Mouse (Mus musculus) embryonic facial prominence, embryonic 11.5 days (tissue): ENCODE results near the gene Cux2. TPM values are rescaled to one million over a fixed set of nuclear protein-coding genes. Genes with fewer than 3 reads are reported as not detected.

Source experiments
- ATAC-seq: fragments of 200-750 bp; cut with Nextera tagmentation; replicated peaks from 2 replicates; pipeline ENCODE4 v1.8.0; 2017; ENCODE audit warnings: low read depth; ENCODE audit not compliant: insufficient number of reproducible peaks, low FRiP score, low TSS enrichment
- DNase-seq: peaks from one replicate; pipeline ENCODE4 v3.0.0-alpha.2; 2015; ENCODE audit warnings: low spot score
- H3K27ac ChIP-seq: fragments of 300-500 bp; sonication (generic); replicated peaks from 2 replicates; pipeline ENCODE4 v1.5.1; 2014; ENCODE audit warnings: mild to moderate bottlenecking, low read depth, low read length, control low read depth
- H3K27me3 ChIP-seq: fragments of 300-500 bp; sonication (generic); 2 replicates; pipeline ENCODE4 v1.6.1; 2014; ENCODE audit warnings: mild to moderate bottlenecking, low read length, moderate library complexity, mixed read lengths; ENCODE audit not compliant: control insufficient read depth, insufficient read depth
- H3K36me3 ChIP-seq: fragments of 300-500 bp; sonication (generic); replicated peaks from 2 replicates; pipeline ENCODE4 v1.6.1; 2014; ENCODE audit warnings: low read depth, mild to moderate bottlenecking, low read length, moderate library complexity, mixed read lengths; ENCODE audit not compliant: control insufficient read depth, insufficient read depth
- H3K4me1 ChIP-seq: fragments of 300-500 bp; sonication (generic); 2 replicates; pipeline ENCODE4 v1.6.1; 2014; ENCODE audit warnings: low read length, mixed read lengths; ENCODE audit not compliant: control insufficient read depth, insufficient read depth
- H3K4me2 ChIP-seq: fragments of 300-500 bp; sonication (generic); 2 replicates; pipeline ENCODE4 v1.6.1; 2014; ENCODE audit warnings: low read depth, mild to moderate bottlenecking, control low read depth, low read length, moderate library complexity
- H3K4me3 ChIP-seq: fragments of 300-500 bp; sonication (generic); 2 replicates; pipeline ENCODE4 v1.5.1; 2014; ENCODE audit warnings: low read depth, low read length, control low read depth
- H3K9ac ChIP-seq: fragments of 300-500 bp; sonication (generic); replicated peaks from 2 replicates; pipeline ENCODE4 v1.6.1; 2014; ENCODE audit warnings: mild to moderate bottlenecking, control low read depth, low read length
- H3K9me3 ChIP-seq: fragments of 300-500 bp; sonication (generic); replicated peaks from 2 replicates; pipeline ENCODE4 v1.6.1; 2016; ENCODE audit warnings: mild to moderate bottlenecking, low read length, inconsistent platforms, mixed read lengths; ENCODE audit not compliant: control insufficient read depth
- WGBS: fragments of 180-500 bp; shearing (Covaris S2); extraction: QIAGEN DNeasy Blood & Tissue Kit; methylation state at CpG from one replicate; pipeline ENCODE4 v1.1.7; 2014; 5-methylcytosine and 5-hydroxymethylcytosine counted together
- polyA plus RNA-seq: library from polyadenylated mRNA; unstranded; fragments of >200 nt; fragmentation: Nextera tagmentation; extraction: Ambion mirVana; gene quantifications from 2 replicates; pipeline ENCODE4 v1.2.1, GENCODE M21; 2014

Gene Cux2
- polyA plus RNA-seq, 1 experiment from 2014 or later = 4.5 TPM

DNA sequence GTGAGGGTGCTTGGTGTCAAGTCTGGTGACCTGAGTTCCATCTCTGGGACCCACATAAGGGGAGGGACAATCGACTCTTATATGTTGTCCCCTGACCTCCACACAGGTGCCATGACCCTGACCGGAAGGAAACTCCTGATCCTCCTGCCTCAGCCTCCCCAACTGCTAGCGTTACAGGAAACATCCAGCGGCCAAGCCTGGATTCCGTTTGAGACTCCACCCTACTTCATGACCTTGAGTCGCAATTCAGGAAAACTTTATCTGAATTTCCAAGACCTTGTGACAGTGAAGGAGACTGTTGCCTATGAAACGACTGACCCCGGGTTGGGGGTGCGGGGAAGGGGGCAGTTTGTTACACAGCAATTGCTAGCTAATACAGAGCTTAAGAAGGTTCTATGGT is 208.4 kb downstream of the Cux2 start:
- ATAC-seq = no peak

DNA sequence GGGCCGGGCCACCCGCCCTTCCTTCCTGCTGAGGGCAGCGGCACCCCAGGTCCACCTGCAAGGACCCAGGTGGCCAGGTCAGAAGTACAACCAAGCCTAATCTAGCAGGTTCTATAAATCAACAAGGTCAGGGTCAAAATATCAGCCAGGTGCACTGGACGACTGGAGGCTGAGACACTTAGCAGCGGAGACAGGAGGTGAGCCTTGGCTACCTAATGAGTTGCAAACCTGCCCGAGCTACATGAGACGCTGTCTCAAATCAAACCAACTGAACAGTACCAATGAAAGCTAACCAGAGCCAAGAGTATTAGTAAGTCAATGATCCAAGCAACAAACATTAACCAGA is 210.8 kb downstream of the Cux2 start:
- H3K4me1 ChIP-seq = peaks cover 12% of the 10 kb centered on the region
- no peak for DNase-seq
- H3K27me3 ChIP-seq = peaks cover 35% of the 10 kb centered on the region
- H3K4me2 ChIP-seq = peak overlapping the region; percentile 96
- no peak for ATAC-seq
- H3K9ac ChIP-seq = peak overlapping the region; percentile 37
- H3K27ac ChIP-seq = no peak overlapping the region
- WGBS = 25% methylated on average over 7 of the region's 7 CpGs
- H3K36me3 ChIP-seq = no peaks in the 10 kb centered on the region
- H3K9me3 ChIP-seq = no peaks in the 10 kb centered on the region
- H3K4me3 ChIP-seq = peak overlapping the region; percentile 74

More for the DNA sequence above, 208.4 kb downstream of the Cux2 start:
- no peak overlapping the region for H3K4me3 ChIP-seq
- H3K9me3 ChIP-seq = no peaks in the 10 kb centered on the region
- H3K4me2 ChIP-seq = no peak overlapping the region
- H3K27ac ChIP-seq = no peak overlapping the region
- WGBS = 86% methylated on average over 9 of the region's 9 CpGs
- peaks cover 40% of the 10 kb centered on the region for H3K27me3 ChIP-seq
- H3K9ac ChIP-seq = no peak overlapping the region
- H3K4me1 ChIP-seq = peaks cover 7% of the 10 kb centered on the region
- DNase-seq = no peak
- no peaks in the 10 kb centered on the region for H3K36me3 ChIP-seq

DNA sequence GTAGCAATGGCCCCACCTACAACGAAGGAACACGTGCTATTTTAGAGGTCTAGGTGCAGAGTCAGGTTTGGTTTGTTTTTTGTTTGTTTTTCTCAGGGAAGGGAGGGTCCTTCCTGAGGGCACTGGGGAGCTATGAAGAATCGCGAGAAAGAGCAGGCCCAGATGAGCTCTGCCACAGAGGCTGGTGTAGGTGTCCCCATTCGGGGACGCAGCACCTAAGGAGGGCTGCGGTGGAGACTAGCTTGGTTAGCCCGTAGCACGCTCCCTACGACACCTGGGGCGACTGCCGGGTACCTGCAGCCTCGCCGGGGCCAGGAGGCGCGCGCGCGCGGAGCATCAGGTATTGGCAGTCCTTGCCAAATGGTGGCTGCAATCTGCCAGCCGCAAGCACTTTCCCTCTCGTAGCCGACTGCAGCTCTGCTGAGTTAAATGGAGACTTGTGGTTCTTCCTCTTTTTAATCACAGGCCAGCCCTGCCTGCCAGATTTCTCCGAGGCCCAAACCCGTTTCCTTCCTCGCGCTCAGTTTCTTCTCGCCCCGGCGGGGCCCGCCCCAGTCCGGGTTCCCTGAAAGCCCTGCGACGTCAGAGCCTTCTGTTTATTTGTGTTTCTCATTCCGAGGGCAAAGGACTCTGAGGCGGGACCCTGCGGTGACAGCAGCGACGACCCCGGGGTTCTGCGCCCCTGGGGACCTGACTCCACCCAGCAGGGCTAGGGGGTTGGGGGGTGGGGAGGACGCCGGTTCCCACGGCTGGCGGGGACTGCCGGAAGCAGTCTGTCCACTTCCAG is 211.4 kb downstream of the Cux2 start:
- no peaks in the 10 kb centered on the region for H3K9me3 ChIP-seq
- ATAC-seq (no peak), DNase-seq (peak; percentile 29)
- peaks cover 12% of the 10 kb centered on the region for H3K4me1 ChIP-seq
- peaks cover 30% of the 10 kb centered on the region for H3K27me3 ChIP-seq
- H3K4me3 ChIP-seq = peak overlapping the region; percentile 74
- no peaks in the 10 kb centered on the region for H3K36me3 ChIP-seq
- H3K9ac ChIP-seq = peak overlapping the region; percentile 37
- H3K4me2 ChIP-seq = peak overlapping the region; percentile 96
- H3K27ac ChIP-seq = peak overlapping the region; percentile 41; the same call in 1 of the 2 replicates
- WGBS = under 1% methylated on average over 46 of the region's 46 CpGs

DNA sequence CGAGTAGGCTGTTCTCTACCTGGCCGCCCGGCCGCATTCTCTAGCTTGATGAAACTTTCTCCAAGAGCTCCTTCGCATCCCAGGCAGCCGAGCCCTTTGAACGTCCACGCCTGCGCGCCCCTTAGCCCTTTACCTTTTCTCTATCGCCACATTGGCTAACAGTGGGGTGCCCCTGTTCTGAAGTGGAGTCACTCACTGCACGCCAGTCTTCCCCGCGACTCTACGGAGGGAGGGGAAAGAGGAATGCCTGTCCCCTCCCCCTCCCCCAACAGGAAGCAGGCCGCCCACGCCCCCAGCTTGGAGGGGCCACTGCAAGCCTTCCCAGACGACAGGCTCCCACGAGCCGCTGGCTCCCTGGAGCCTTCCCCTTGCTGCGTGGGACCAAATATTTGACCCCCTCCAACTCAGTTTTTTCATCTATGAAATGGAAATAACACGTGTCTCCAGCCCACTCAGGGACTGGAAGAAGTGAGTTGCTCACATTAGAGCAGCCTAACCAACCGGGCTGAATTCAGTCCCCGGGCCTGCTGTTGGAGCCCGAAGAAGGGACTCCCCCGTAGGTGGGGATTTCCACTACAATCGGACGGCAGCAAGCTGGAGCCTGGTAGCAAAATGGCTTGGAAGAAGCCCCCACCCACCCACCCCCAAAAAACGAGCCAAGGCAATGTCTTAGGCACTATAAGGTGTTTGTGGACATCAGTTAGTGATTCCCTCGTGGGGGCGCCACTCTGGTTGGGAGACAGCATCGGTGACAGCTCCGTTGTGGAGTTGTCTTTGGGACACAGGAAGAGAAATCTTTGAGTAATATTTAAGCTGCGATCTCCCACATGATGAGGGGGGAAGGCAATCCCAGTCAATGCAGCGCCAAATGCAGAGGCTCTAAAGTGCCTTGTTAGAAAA is 212.2 kb downstream of the Cux2 start, which contains the start of gene Sh2b3:
Gene Sh2b3, minus strand, starts transcription at position 206 of the 900 bp plus-strand sequence.
- H3K36me3 ChIP-seq = no peaks in the 10 kb centered on the region
- H3K4me2 ChIP-seq = peak within 1 kb of the TSS; percentile 96
- H3K4me1 ChIP-seq = peaks cover 12% of the 10 kb centered on the region
- peaks cover 24% of the 10 kb centered on the region; the same call in 1 of the 2 replicates for H3K27me3 ChIP-seq
- ATAC-seq = peak; percentile 7; the same call in 1 of the 2 replicates
- H3K9me3 ChIP-seq = no peaks in the 10 kb centered on the region
- DNase-seq = no peak
- 2% methylated on average over 34 of the region's 35 CpGs for WGBS
- H3K9ac ChIP-seq = peak within 1 kb of the TSS; percentile 63
- peak within 1 kb of the TSS; percentile 74 for H3K4me3 ChIP-seq
- peak within 1 kb of the TSS; percentile 41; the same call in 1 of the 2 replicates for H3K27ac ChIP-seq

DNA sequence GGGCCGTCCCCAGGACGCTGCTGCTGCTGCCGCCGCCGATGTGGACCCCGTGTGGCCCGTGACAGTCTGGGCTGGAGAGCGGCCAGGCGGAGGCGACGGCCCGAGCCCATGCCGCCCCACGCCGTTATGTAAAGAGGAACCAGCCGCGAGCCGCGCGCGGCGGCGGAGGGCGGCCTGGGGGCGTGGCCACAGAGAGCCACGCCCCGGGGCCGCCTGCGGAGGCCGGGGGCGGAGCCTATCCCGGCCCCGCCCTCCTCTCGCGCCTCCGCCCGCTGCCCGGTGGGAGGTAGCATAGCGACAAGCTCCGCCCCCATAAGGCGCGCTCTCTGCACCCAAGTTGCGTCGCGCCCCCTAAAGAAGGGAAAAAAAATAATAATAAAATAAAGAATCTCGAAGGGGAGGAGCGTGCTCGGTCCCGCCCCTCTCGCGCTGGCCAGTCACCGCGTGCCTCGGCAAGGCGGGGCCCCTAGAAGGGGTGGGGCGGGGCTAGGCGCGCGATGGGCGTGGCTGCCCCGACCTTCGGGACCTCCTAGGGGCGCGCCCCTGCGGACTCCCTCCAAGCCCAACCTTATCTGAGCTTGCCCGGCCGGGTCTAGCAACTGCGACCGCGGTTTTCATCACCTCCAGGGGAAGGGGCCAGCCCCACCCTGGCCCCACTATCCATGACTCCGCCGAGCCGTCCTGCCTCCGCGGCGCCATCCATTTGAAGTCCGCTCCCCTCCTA is 213.0 kb downstream of the Cux2 start:
- Histone ChIP-seq H3K9me3 (no peaks in the 10 kb centered on the region), H3K27ac (no peak overlapping the region), H3K36me3 (no peaks in the 10 kb centered on the region), H3K9ac (peak overlapping the region; percentile 63), H3K4me2 (peak overlapping the region; percentile 96), H3K4me1 (peaks cover 12% of the 10 kb centered on the region), H3K4me3 (peak overlapping the region; percentile 74), H3K27me3 (peaks cover 21% of the 10 kb centered on the region; the same call in 1 of the 2 replicates)
- ATAC-seq (peak; percentile 77), DNase-seq (peak; percentile 91)
- under 1% methylated on average over 75 of the region's 77 CpGs for WGBS

DNA sequence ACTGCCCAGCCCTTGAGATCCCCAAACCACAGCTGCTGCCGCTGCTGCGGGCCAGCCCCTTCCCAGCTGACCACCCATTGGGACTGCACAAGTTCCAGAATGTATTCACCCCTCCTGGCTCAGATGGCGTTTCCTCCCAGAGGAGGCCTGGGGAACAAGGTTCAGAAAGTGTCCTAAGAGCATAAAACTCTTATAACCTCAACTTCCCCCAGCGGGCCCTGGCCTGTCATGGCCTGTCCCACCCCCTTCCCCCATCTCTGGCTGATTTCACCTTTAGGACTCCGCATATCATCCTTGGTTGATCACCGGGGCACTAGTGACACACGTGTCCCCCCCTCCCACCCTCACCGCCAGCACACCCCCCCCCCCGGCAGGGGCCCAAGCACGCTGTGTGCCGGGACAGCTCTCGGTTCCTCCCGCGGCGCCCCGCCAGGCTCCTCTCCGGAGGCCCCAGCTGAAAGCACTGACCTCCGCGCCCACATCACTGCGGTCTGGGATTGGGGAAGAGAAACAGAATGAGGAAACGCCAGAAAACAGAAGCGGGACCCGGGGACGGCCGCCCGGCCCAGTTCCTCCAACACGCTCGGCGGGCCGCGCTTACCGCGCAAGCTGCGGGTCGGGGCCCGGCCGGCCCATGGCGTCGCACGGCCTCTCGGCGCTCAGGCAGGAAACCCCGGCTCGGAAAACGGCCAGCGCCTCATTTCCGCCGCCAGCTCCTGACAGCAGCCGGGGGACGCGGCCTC is 213.8 kb downstream of the Cux2 start:
- Histone ChIP-seq H3K36me3 (no peaks in the 10 kb centered on the region), H3K4me2 (peak overlapping the region; percentile 96), H3K9ac (peak overlapping the region; percentile 63), H3K27me3 (peaks cover 21% of the 10 kb centered on the region; the same call in 1 of the 2 replicates), H3K27ac (no peak overlapping the region), H3K4me3 (peak overlapping the region; percentile 74), H3K9me3 (no peaks in the 10 kb centered on the region), H3K4me1 (peaks cover 12% of the 10 kb centered on the region)
- ATAC-seq (peak; percentile 7; the same call in 1 of the 2 replicates), DNase-seq (no peak)
- WGBS = 1% methylated on average over 45 of the region's 51 CpGs
